Mouse (Mus musculus): ENCODE data around the gene Gpr26.

Gpr26 gene

GRCm38 (mm10) chr7:131966023-131966915 lies at the start of gene Gpr26:
Gpr26 (plus strand) TSS chr7:131966460.
- no peak for DNase-seq (ENCODE audit: low spot score in 2 of 2)

GRCm38 (mm10) chr7:131917384-131917783 lies 48.9 kb upstream of the Gpr26 start:
- DNase-seq (ENCODE audit: low spot score in 2 of 2) = no peak

- DNase-seq (ENCODE audit: low spot score in 2 of 2) = no peak
Measured at GRCm38 (mm10) chr7:131927288-131928050, 38.8 kb upstream of the Gpr26 start.

- DNase-seq (ENCODE audit: low spot score in 2 of 2) = no peak
Measured at GRCm38 (mm10) chr7:131937611-131938010, 28.6 kb upstream of the Gpr26 start.

GRCm38 (mm10) chr7:131951131-131951530 lies 15.1 kb upstream of the Gpr26 start:
- no peak for DNase-seq (ENCODE audit: low spot score in 2 of 2)

DNA sequence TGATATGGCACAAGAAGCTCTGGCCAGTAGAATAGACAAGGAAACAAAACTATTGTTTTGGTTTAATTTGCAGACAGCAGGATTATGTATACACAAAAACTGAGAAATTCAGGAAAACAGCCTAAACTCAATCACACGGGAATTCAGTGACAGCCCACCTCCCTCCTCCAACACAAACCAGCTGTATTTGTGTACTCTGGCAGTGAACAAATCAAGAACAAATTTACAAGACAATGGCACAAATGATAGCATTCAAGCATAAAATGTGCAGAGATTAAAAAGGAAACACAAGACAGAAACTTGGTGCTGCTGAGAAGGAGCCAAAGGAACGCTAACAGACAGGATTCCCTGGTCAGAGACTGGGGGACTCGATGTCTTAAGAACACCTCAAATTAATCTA lies 12.9 kb upstream of the Gpr26 start:
- DNase-seq (ENCODE audit: low spot score in 2 of 2) = no peak

GRCm38 (mm10) chr7:131958705-131959104 lies 7.6 kb upstream of the Gpr26 start:
- DNase-seq (ENCODE audit: low spot score in 2 of 2) = no peak

DNA sequence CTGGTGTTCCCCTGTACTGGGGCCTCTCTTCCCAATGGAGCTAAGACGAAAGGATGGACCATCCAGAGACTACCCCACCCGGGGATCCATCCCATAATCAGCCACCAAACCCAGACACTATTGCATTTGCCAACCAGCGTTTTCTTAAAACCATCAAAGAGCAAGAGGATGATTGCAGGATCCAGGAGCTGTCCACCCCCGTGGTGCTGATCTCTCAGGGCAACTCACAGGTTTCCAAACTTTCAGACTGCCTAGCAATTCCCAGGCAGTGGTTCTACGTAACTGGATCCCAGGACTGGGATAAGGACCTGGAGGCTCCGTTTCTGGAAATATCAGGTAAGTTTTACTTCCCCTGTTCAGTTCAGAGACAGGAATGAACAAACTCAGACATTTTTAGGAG lies 5.7 kb upstream of the Gpr26 start:
- no peak for DNase-seq (ENCODE audit: low spot score in 2 of 2)

DNA sequence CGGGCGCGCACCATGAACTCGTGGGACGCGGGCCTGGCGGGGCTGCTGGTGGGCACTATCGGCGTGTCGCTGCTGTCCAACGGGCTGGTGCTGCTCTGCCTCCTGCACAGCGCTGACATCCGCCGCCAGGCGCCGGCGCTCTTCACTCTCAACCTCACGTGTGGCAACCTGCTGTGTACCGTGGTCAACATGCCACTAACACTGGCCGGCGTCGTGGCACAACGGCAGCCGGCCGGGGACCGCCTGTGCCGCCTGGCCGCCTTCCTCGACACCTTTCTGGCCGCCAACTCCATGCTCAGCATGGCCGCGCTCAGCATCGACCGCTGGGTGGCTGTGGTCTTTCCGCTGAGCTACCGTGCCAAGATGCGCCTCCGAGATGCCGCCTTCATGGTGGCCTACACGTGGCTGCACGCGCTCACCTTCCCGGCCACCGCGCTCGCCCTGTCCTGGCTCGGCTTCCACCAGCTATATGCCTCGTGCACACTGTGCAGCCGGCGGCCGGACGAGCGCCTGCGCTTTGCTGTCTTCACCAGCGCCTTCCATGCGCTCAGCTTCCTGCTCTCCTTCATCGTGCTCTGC lies 745 bp downstream of the Gpr26 start:
- no peak for DNase-seq (ENCODE audit: low spot score in 2 of 2)

DNA sequence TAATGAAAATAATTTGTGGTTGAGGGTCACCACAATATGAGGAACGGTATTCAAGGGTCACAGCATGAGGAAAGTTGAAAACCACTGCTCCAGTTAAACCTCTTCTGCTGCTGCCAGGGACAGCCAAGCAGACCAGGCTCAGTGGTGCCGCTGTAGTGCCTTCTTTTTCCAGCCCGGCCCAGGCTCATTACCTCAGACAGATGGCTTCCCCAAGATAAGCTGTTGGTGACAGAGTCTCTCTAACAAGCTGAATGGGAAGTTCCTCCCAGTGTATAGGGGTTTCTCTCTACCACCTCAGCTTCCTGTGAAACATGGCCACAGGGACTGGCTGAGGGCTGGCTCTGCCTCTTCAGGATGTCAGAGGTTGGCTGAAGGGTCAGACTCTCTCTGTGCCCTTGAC lies 4.0 kb downstream of the Gpr26 start:
- no peak for DNase-seq (ENCODE audit: low spot score in 2 of 2)

DNA sequence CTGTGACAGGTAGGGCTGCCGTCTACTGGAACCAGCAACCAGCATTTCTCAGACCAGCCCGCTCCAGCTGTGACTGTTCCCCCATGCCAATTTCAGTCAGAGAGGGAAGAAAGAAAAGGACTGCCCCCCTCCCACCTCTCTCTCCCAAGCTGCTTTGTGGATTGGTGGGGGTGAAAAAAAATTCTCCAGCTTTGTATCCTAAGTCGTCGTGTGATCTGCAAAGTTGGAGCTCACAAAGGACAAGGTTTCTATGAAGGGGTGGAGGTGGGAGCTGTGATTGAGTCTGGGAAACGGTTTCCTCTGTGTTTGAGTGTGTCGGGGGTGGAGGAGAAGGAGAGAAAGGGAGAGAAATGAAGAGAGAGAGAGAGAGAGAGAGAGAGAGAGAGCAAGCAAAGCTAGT lies 9.6 kb downstream of the Gpr26 start:
- no peak for DNase-seq (ENCODE audit: low spot score in 2 of 2)

DNA sequence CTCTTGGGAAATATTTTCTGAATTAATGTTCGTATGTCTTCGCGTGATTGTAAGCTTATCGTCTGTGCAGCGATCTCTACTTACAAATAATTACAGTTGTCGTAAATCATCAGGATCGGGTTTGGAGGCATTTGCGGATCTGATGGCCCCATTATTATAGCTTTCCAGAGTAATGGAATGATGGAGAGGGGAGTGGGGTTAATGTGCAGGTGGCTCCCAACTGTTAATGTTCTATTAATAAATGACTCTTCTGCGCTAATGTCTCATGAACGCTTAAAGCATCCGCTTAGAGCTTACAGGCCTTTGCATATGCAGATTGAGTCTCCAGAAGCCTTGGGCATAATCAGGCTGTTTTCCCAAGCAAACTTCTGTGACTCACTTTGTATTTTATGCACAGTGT lies 12.3 kb downstream of the Gpr26 start:
- DNase-seq (ENCODE audit: low spot score in 2 of 2) = no peak

GRCm38 (mm10) chr7:131989056-131989455 lies 22.8 kb downstream of the Gpr26 start:
- no peak for DNase-seq (ENCODE audit: low spot score in 2 of 2)

DNA sequence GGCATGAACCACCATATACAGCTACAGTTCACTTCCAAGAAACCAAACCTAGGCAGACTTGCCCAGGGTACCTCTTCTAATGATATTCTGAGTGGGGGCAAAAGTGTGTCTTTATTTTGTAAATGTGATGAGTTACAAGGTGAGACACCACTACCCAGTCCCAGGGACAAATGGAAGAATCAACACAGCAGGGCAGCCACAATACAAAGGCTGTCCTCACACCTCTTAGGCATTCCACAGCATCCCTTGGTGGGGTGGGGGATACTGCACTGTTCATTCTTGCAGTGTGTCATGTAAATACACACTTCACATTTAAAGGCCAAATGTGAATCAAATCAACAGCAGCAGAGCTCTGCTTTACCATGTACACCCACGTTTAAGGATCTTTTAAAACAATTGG lies 26.0 kb downstream of the Gpr26 start:
- no peak for DNase-seq (ENCODE audit: low spot score in 2 of 2)

GRCm38 (mm10) chr7:131992873-131993272 lies 26.6 kb downstream of the Gpr26 start:
- no peak for DNase-seq (ENCODE audit: low spot score in 2 of 2)

GRCm38 (mm10) chr7:132005996-132006696 lies 39.9 kb downstream of the Gpr26 start:
- no peak for DNase-seq (ENCODE audit: low spot score in 2 of 2)

- DNase-seq (ENCODE audit: low spot score in 2 of 2) = no peak
Measured at GRCm38 (mm10) chr7:132009002-132009401, 42.7 kb downstream of the Gpr26 start.

GRCm38 (mm10) chr7:132012969-132013679 lies 46.9 kb downstream of the Gpr26 start:
- DNase-seq (ENCODE audit: low spot score in 2 of 2) = no peak

GRCm38 (mm10) chr7:132013970-132014369 lies 47.7 kb downstream of the Gpr26 start:
- no peak for DNase-seq (ENCODE audit: low spot score in 2 of 2)

DNA sequence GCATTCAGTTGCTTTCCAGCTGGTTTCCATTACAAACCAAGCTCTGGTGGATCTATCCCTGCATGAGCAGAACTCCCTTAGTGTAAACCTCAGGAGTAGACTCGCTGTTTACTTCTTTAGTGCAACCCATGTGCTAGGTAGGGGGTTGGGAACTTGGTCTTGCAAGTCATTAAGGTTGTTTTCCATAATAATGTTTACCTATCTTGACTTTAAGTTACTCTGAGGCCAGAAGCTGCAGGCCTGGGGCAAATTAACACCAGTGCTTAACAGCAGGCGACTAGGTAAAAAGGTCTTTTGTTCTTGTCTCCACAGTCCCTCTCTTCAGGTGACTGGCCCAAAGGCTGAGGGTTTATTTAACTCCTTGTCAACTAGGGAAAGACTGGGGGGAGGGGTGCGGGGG lies 48.9 kb downstream of the Gpr26 start:
- no peak for DNase-seq (ENCODE audit: low spot score in 2 of 2)

DNA sequence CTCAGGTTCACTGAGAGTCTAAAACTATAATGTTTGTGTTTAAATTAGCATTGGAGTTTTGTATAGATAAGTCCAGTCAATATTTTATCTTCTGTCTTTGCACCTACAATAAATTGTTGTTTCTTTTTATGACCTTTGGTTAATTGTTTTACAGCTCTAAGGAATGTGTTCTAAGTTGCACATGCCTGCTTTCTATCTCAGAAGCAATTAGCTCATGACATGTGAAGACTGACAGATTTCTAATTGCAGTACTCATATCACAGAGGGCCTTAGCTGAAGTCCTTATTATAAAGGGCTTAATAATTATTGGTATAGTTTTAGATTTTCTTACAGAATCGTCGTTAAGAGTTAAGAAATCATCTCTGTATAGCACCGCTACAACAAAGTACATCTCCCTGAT lies 49.7 kb downstream of the Gpr26 start:
- no peak for DNase-seq (ENCODE audit: low spot score in 2 of 2)
